Mouse (Mus musculus): ENCODE results near the gene Kif2c. TPM values are rescaled to one million over a fixed set of nuclear protein-coding genes. Genes with fewer than 3 reads are reported as not detected.

The Kif2c gene
- polyA plus RNA-seq, 1 experiment from 2014 or later, result 77.6 TPM

DNA sequence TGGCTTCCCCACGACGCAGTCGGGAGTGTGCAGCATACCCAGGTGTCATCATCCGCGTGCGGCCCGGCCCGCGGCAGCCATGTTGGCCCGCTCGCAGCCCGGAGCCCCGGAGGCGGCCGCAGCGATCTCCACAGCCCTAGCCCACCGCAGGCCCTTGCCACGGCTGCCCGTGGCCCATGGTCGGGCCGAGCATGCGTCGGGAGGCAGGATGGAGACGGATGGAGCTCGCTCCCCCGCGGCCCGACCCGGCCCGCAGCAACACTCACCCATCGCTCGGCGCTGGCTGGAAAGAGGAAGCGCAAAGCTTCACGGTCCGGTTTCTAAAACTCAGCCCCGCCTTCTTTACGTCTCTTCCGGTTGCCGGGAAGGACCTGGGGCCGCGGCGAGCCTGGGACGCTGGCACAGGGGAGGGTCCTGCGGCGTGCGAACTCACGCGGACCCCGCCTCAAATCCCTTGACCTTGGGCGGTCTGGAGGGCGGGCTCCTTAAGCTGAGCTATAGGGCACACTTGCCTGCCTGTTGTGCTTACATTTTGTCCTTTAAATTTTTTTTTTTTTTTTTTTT is 26.6 kb downstream of the Kif2c start, which contains the start of gene Rps8:
Gene Rps8 (minus strand): TSS at position 452 of the 564 bp plus-strand sequence.
- Histone ChIP-seq H3K27me3 (ENCODE audit: control insufficient read depth, insufficient read depth, low read depth, low read length) (no peaks in the 10 kb centered on the region), H3K4me2 (ENCODE audit: low read depth, low read length) (peak within 1 kb of the TSS; percentile 87), H3K9ac (ENCODE audit: low read length) (peak within 1 kb of the TSS; percentile 99), H3K27ac (ENCODE audit: low read length) (peak within 1 kb of the TSS; percentile 93), H3K36me3 (ENCODE audit: control insufficient read depth, insufficient read depth, low read length) (peaks cover 39% of the 10 kb centered on the region), H3K9me3 (ENCODE audit: control insufficient read depth, low read length) (no peaks in the 10 kb centered on the region), H3K4me3 (ENCODE audit: low read length) (peak within 1 kb of the TSS; percentile 92), H3K4me1 (replicated peaks; ENCODE audit: control insufficient read depth, insufficient read depth, low read length) (peaks cover 17% of the 10 kb centered on the region)
- WGBS, result under 1% methylated on average over 52 of the region's 52 CpGs
- peak; percentile 95 for ATAC-seq (ENCODE audit: low read depth)

DNA sequence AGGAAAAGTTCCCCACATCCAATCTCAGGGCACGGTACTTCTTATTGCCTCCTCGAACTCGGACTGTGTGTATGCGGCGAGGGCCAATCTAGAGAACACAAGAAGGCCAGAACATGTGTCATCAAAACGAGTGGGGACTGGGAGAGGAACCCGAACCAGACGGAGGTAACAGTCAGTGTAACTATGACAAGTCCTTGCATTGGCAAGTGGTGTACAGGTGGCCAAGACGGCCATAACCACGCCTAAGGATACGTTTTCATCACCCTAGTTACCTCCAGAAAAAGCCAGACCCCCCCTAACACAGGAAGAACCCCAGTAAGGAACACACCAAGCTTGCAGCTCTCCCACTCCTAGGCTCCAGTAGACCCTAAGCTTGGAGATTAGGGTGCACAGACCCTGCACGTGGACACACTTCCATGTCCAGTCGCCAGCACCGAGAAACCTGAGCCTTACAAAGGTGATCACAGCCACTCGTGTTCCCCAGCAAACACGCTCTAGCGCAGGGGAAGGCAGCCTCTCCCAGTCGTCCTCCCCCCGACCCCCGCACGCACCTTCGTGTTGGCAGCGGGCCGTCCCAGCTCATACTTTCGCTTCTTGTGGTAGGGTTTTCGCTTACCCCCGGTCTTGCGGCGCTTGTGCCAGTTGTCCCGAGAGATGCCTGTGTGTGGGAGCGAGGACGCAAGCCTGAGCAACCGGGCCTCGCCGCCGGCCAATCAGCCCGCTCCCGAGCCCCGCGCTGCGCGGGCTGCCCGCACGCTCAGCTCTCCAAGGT is 27.2 kb downstream of the Kif2c start:
- peak overlapping the region; percentile 92 for H3K4me3 ChIP-seq (ENCODE audit: low read length)
- under 1% methylated on average over 44 of the region's 44 CpGs for WGBS
- peaks cover 45% of the 10 kb centered on the region for H3K36me3 ChIP-seq (ENCODE audit: control insufficient read depth, insufficient read depth, low read length)
- no peaks in the 10 kb centered on the region for H3K27me3 ChIP-seq (ENCODE audit: control insufficient read depth, insufficient read depth, low read depth, low read length)
- peak; percentile 8 for ATAC-seq (ENCODE audit: low read depth)
- peak overlapping the region; percentile 99 for H3K9ac ChIP-seq (ENCODE audit: low read length)
- H3K27ac ChIP-seq (ENCODE audit: low read length), result peak overlapping the region; percentile 93
- H3K4me1 ChIP-seq (replicated peaks; ENCODE audit: control insufficient read depth, insufficient read depth, low read length), result peaks cover 17% of the 10 kb centered on the region
- no peaks in the 10 kb centered on the region for H3K9me3 ChIP-seq (ENCODE audit: control insufficient read depth, low read length)
- peak overlapping the region; percentile 87 for H3K4me2 ChIP-seq (ENCODE audit: low read depth, low read length)

DNA sequence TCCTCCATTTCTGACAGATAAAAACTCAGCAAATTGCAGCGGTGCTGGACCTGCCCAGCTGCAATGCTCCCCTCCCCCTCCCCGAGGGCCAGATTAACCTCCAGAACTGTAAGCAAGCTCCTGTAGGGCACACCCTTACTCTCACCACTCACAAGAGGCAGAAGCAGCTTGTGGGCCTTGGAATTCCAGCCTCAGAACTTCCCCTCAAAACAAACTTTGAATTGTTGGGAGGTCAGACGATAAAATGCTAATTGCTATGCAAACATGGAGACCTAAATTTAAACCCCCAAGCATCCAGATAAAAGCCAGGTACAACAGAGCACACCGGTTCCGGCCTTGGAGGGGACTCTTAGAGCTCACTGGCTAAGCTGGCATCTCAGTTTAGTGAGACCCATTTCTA is 29.7 kb downstream of the Kif2c start:
- WGBS, result 55% methylated on average over 5 of the region's 5 CpGs
- H3K36me3 ChIP-seq (ENCODE audit: control insufficient read depth, insufficient read depth, low read length), result peaks cover 46% of the 10 kb centered on the region
- H3K27ac ChIP-seq (ENCODE audit: low read length), result no peak overlapping the region
- no peak overlapping the region for H3K4me3 ChIP-seq (ENCODE audit: low read length)
- no peak for ATAC-seq (ENCODE audit: low read depth)
- no peak overlapping the region for H3K4me2 ChIP-seq (ENCODE audit: low read depth, low read length)
- H3K9me3 ChIP-seq (ENCODE audit: control insufficient read depth, low read length), result no peaks in the 10 kb centered on the region
- H3K27me3 ChIP-seq (ENCODE audit: control insufficient read depth, insufficient read depth, low read depth, low read length), result no peaks in the 10 kb centered on the region
- peaks cover 17% of the 10 kb centered on the region for H3K4me1 ChIP-seq (replicated peaks; ENCODE audit: control insufficient read depth, insufficient read depth, low read length)
- no peak overlapping the region for H3K9ac ChIP-seq (ENCODE audit: low read length)

- no peak for ATAC-seq (ENCODE audit: low read depth)
Observed at GRCm38 (mm10) chr4:117151416-117151815, 31.0 kb downstream of the Kif2c start.

GRCm38 (mm10) chr4:117150212-117150733 is 32.2 kb downstream of the Kif2c start:
- Histone ChIP-seq H3K36me3 (ENCODE audit: control insufficient read depth, insufficient read depth, low read length) (peaks cover 46% of the 10 kb centered on the region), H3K9ac (ENCODE audit: low read length) (no peak overlapping the region), H3K9me3 (ENCODE audit: control insufficient read depth, low read length) (no peaks in the 10 kb centered on the region), H3K27ac (ENCODE audit: low read length) (no peak overlapping the region), H3K4me1 (replicated peaks; ENCODE audit: control insufficient read depth, insufficient read depth, low read length) (peaks cover 17% of the 10 kb centered on the region), H3K4me3 (ENCODE audit: low read length) (no peak overlapping the region), H3K4me2 (ENCODE audit: low read depth, low read length) (no peak overlapping the region), H3K27me3 (ENCODE audit: control insufficient read depth, insufficient read depth, low read depth, low read length) (no peaks in the 10 kb centered on the region)
- 90% methylated on average over 6 of the region's 6 CpGs for WGBS
- ATAC-seq (ENCODE audit: low read depth), result no peak

More at GRCm38 (mm10) chr4:117151416-117151815, 31.0 kb downstream of the Kif2c start:
- Histone ChIP-seq H3K36me3 (ENCODE audit: control insufficient read depth, insufficient read depth, low read length) (peaks cover 46% of the 10 kb centered on the region), H3K4me3 (ENCODE audit: low read length) (no peak overlapping the region), H3K27ac (ENCODE audit: low read length) (no peak overlapping the region), H3K4me1 (replicated peaks; ENCODE audit: control insufficient read depth, insufficient read depth, low read length) (peaks cover 17% of the 10 kb centered on the region), H3K9me3 (ENCODE audit: control insufficient read depth, low read length) (no peaks in the 10 kb centered on the region), H3K9ac (ENCODE audit: low read length) (no peak overlapping the region), H3K4me2 (ENCODE audit: low read depth, low read length) (no peak overlapping the region), H3K27me3 (ENCODE audit: control insufficient read depth, insufficient read depth, low read depth, low read length) (no peaks in the 10 kb centered on the region)
- WGBS, result 69% methylated on average over 1 of the region's 1 CpGs

DNA sequence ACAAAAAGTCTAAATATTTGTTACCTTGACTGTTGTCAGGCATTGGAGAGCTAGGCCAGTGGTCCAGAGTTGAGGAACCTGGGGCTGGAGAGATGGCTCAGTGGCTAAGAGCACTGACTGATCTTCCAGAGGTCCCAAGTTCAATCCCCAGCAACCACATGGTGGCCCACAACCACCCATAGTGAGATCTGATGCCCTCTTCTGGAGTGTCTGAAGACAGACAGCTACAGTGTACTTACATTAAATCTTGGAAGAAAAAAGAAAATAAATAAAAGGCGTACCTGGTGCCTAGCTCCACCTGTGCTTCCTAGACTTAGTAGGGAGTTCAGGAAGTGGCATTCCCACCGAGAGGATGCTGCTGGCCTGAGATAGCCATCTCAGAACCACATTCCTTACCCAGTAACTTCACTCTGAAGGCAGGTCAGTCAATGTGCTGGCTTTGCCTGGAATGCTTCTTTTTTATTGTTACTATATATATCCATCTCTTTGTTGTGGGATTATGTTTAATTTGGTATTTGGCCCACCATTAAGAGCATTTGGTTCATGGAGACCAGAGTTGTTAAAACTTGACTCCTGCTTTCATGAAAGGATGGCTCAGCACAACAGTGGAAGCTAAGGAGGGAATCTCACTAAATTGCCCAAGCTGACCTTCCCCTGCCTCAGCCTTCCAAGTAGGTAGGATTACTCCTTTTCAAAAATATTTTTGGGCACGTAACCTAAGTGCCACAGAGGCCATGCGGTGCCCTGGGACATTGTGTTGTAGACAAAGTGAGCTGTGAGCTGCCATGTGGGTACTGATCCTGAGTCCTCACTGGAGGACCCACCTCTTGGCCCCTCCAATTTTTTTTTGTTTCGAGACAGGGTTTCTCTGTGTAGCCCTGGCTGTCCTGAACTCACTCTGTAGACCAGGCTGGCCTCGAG is 32.9 kb downstream of the Kif2c start:
- WGBS, result 65% methylated on average over 6 of the region's 6 CpGs
- Histone ChIP-seq H3K27ac (ENCODE audit: low read length) (no peak overlapping the region), H3K36me3 (ENCODE audit: control insufficient read depth, insufficient read depth, low read length) (peaks cover 46% of the 10 kb centered on the region)

DNA sequence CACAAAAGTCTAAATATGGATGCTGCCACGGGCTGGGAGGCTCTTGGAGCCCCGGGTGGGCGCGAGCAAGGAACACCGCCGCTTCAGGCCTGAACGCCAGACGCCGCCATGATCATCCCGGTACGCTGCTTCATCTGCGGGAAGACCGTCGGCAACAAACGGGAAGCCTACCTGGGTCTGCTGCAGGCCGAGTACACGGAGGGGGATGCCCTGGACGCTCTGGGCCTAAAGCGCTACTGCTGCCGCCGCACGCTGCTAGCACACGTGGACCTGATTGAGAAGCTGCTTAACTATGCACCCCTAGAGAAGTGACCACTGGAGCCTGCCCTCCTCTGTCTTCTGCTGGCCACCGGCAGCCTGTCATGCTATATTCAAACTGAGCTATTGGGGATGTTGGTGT is 33.6 kb downstream of the Kif2c start:
- peaks cover 11% of the 10 kb centered on the region for H3K4me1 ChIP-seq (replicated peaks; ENCODE audit: control insufficient read depth, insufficient read depth, low read length)
- 59% methylated on average over 24 of the region's 24 CpGs for WGBS
- no peaks in the 10 kb centered on the region for H3K9me3 ChIP-seq (ENCODE audit: control insufficient read depth, low read length)
- H3K27ac ChIP-seq (ENCODE audit: low read length), result no peak overlapping the region
- no peak overlapping the region for H3K4me3 ChIP-seq (ENCODE audit: low read length)
- no peak overlapping the region for H3K9ac ChIP-seq (ENCODE audit: low read length)
- no peak overlapping the region for H3K4me2 ChIP-seq (ENCODE audit: low read depth, low read length)
- H3K36me3 ChIP-seq (ENCODE audit: control insufficient read depth, insufficient read depth, low read length), result peaks cover 39% of the 10 kb centered on the region
- no peaks in the 10 kb centered on the region for H3K27me3 ChIP-seq (ENCODE audit: control insufficient read depth, insufficient read depth, low read depth, low read length)
- ATAC-seq (ENCODE audit: low read depth), result no peak

More for the DNA sequence above, 32.9 kb downstream of the Kif2c start:
- Histone ChIP-seq H3K9ac (ENCODE audit: low read length) (no peak overlapping the region), H3K4me1 (replicated peaks; ENCODE audit: control insufficient read depth, insufficient read depth, low read length) (peaks cover 17% of the 10 kb centered on the region), H3K9me3 (ENCODE audit: control insufficient read depth, low read length) (no peaks in the 10 kb centered on the region), H3K4me3 (ENCODE audit: low read length) (no peak overlapping the region), H3K4me2 (ENCODE audit: low read depth, low read length) (no peak overlapping the region), H3K27me3 (ENCODE audit: control insufficient read depth, insufficient read depth, low read depth, low read length) (no peaks in the 10 kb centered on the region)
- ATAC-seq (ENCODE audit: low read depth), result no peak

GRCm38 (mm10) chr4:117148047-117148713 is 34.3 kb downstream of the Kif2c start:
- 71% methylated on average over 18 of the region's 18 CpGs for WGBS
- Histone ChIP-seq H3K9me3 (ENCODE audit: control insufficient read depth, low read length) (no peaks in the 10 kb centered on the region), H3K27ac (ENCODE audit: low read length) (no peak overlapping the region), H3K36me3 (ENCODE audit: control insufficient read depth, insufficient read depth, low read length) (peaks cover 33% of the 10 kb centered on the region), H3K4me2 (ENCODE audit: low read depth, low read length) (no peak overlapping the region), H3K4me1 (replicated peaks; ENCODE audit: control insufficient read depth, insufficient read depth, low read length) (peaks cover 6% of the 10 kb centered on the region), H3K27me3 (ENCODE audit: control insufficient read depth, insufficient read depth, low read depth, low read length) (no peaks in the 10 kb centered on the region), H3K4me3 (ENCODE audit: low read length) (no peak overlapping the region), H3K9ac (ENCODE audit: low read length) (no peak overlapping the region)
- ATAC-seq (ENCODE audit: low read depth), result no peak
